Mouse (Mus musculus) subcutaneous adipose tissue, adult 2 months (tissue): ENCODE measurements around the gene Relt. TPM values are rescaled to one million over a fixed set of nuclear protein-coding genes. Genes with fewer than 3 reads are reported as not detected.

Source experiments
- polyA plus RNA-seq: library from polyadenylated mRNA; depleted of rRNA; stranded (reverse); fragments of >200 nt; gene quantifications from 2 replicates; pipeline ENCODE4 v1.2.3, GENCODE M21; 2012; ENCODE audit warnings: low replicate concordance; rRNA removed

Relt gene
- polyA plus RNA-seq: 4.8 and 14.1 TPM in 2 replicates

GRCm38 (mm10) chr7:100862828-100863638, at the start of gene Relt:
Relt (minus strand) TSS chr7:100863446.

Other genes with a start within 250 kb of the Relt start
- gene Plekhb1, start 201.0 kb downstream of the Relt start, polyA plus RNA-seq: 12.7 and 13.9 TPM in 2 replicates
- 64.9 and 95.1 TPM in 2 replicates for gene Fam168a, start 156.8 kb downstream of the Relt start, polyA plus RNA-seq
- 16.7 and 63.3 TPM in 2 replicates for gene Arhgef17, start 68.7 kb upstream of the Relt start, polyA plus RNA-seq
- 26.8 and 36.1 TPM in 2 replicates for gene P2ry6, start 111.2 kb upstream of the Relt start, polyA plus RNA-seq
- gene P2ry2, start 149.4 kb upstream of the Relt start, polyA plus RNA-seq: 3.6 and 12.0 TPM in 2 replicates
- 6.7 and 8.7 TPM in 2 replicates for gene Fchsd2, start 229.4 kb upstream of the Relt start, polyA plus RNA-seq